In genomic region chr19:18331811-18332210, GRCm38 (mm10) we compare ENCODE assay signal across 25 mouse cellular contexts.
"Had no signal": no experiment of that assay in that cellular context is flagged by ENCODE, and none has a peak within 500 bp of the region (broad histone marks: within the 10 kb centered on the region; RNA-seq: fewer than 3 reads in every experiment).

No protein-coding gene starts in this region.

- DNase-seq: gastrocnemius, postnatal 14 days; gastrocnemius, postnatal 36 days; heart, adult 11 months; heart, adult 2 months; heart, postnatal 14 days; heart, postnatal 36 days; kidney, adult 18-20 months; kidney, adult 8-10 months; kidney, postnatal 10 days; kidney, postnatal 25 days; kidney, postnatal 4 days; liver; liver, embryonic 13.5 days had no signal

- H3K4me3 ChIP-seq: heart, adult 2 months; heart, embryonic 13.5 days; heart, embryonic 15.5 days; hindbrain, embryonic 13.5 days; hindbrain, embryonic 15.5 days; layer of hippocampus, adult 2 months; left cerebral cortex, adult 2 months; limb, embryonic 10.5 days; limb, embryonic 12.5 days; liver, embryonic 13.5 days had no signal

- H3K27ac ChIP-seq: heart, adult 2 months; heart, embryonic 13.5 days; heart, embryonic 15.5 days; hindbrain, embryonic 13.5 days; hindbrain, embryonic 15.5 days; hindbrain, postnatal 0 days; layer of hippocampus, adult 2 months; left cerebral cortex, adult 2 months; limb, embryonic 10.5 days; limb, embryonic 12.5 days; liver, embryonic 13.5 days had no signal

- H3K9me3 ChIP-seq: heart, embryonic 13.5 days; heart, embryonic 15.5 days; hindbrain, embryonic 13.5 days; hindbrain, embryonic 15.5 days; limb, embryonic 10.5 days; limb, embryonic 12.5 days; liver, embryonic 13.5 days had no signal

- H3K4me1 ChIP-seq: heart, embryonic 13.5 days; heart, embryonic 15.5 days; hindbrain, embryonic 13.5 days; hindbrain, embryonic 15.5 days; liver, embryonic 13.5 days had no signal

- H3K9ac ChIP-seq: heart, embryonic 13.5 days; heart, embryonic 15.5 days; hindbrain, embryonic 13.5 days; hindbrain, embryonic 15.5 days; limb, embryonic 12.5 days; liver, embryonic 13.5 days had no signal

- H3K27me3 ChIP-seq: heart, embryonic 13.5 days; heart, embryonic 15.5 days; hindbrain, embryonic 13.5 days; hindbrain, embryonic 15.5 days; liver, embryonic 13.5 days had no signal

- H3K4me2 ChIP-seq: heart, embryonic 11.5 days; heart, embryonic 13.5 days; heart, embryonic 15.5 days; hindbrain, embryonic 13.5 days; hindbrain, embryonic 15.5 days; limb, embryonic 12.5 days; liver, embryonic 11.5 days; liver, embryonic 13.5 days had no signal

- H3K36me3 ChIP-seq: heart, embryonic 13.5 days; heart, embryonic 15.5 days; hindbrain, embryonic 13.5 days; hindbrain, embryonic 15.5 days; limb, embryonic 10.5 days; limb, embryonic 12.5 days; liver, embryonic 13.5 days had no signal

- ATAC-seq: hindbrain, postnatal 0 days; intestine, postnatal 0 days had no signal
